Mouse (Mus musculus) subcutaneous adipose tissue, adult 2 months (tissue): ENCODE results near the gene Tubgcp3. TPM values are rescaled to one million over a fixed set of nuclear protein-coding genes. Genes with fewer than 3 reads are reported as not detected.

ENCODE experiments used
- polyA plus RNA-seq: library from polyadenylated mRNA; depleted of rRNA; stranded (reverse); fragments of >200 nt; gene quantifications from 2 replicates; pipeline ENCODE4 v1.2.3, GENCODE M21; 2012; ENCODE audit warnings: low replicate concordance; rRNA removed

Tubgcp3 gene
- polyA plus RNA-seq, result 35.3 and 63.9 TPM in 2 replicates

GRCm38 (mm10) chr8:12672056-12672881, at the start of gene Tubgcp3:
TSS of gene Tubgcp3 (minus strand) at chr8:12672248.

GRCm38 (mm10) chr8:12572814-12573534, 99.1 kb downstream of the Tubgcp3 start, which contains the start of gene Spaca7:
TSS of gene Spaca7 (plus strand) at chr8:12573029.

Other genes with a start within 250 kb of the Tubgcp3 start
- gene Spaca7, start 99.2 kb downstream of the Tubgcp3 start, polyA plus RNA-seq, result not detected in 2 replicates
- gene Atp11a, start 84.8 kb upstream of the Tubgcp3 start, polyA plus RNA-seq, result 49.0 and 133 TPM in 2 replicates
- 13.2 and 52.1 TPM in 2 replicates for gene Mcf2l, start 201.6 kb upstream of the Tubgcp3 start, polyA plus RNA-seq